Mouse (Mus musculus) layer of hippocampus, adult 2 months (tissue): Measurements from ENCODE around the gene Ercc6. TPM values are rescaled to one million over a fixed set of nuclear protein-coding genes. Genes with fewer than 3 reads are reported as not detected.
A peak's percentile ranks its signal among the peaks of the same experiment; 100 is the strongest.

Source experiments
- DNase-seq, 2 experiments: peaks; one replicate each; pipeline ENCODE4 v3.0.0; 2022; ENCODE audit warnings: low spot score in 2 of 2
- H3K27ac ChIP-seq: fragments of 200-600 bp; 2 replicates; pipeline ENCODE4 v1.8.1; 2022
- H3K4me3 ChIP-seq: fragments of 200-600 bp; 2 replicates; pipeline ENCODE4 v1.8.1; 2022; ENCODE audit warnings: mild to moderate bottlenecking
- CTCF ChIP-seq: fragments of 200-600 bp; conservative IDR thresholded peaks from 2 replicates; pipeline ENCODE4 v1.8.1; 2022; ENCODE audit warnings: antibody characterized with exemption, mild to moderate bottlenecking, moderate library complexity
- total RNA-seq, 2 experiments: library from RNA; stranded (reverse); gene quantifications; 2 replicates each; pipeline ENCODE4 v1.2.3; 2021

The Ercc6 gene
- total RNA-seq, 2 experiments from 2014 or later = 24.1 to 28.7 TPM

GRCm38 (mm10) chr14:32525996-32526705, 12.8 kb downstream of the Ercc6 start:
- Histone ChIP-seq H3K4me3 (0 out of 2 replicates have a peak overlapping the region, but pooled peaks have one; percentile 1), H3K27ac (peak overlapping the region; percentile 82)
- peak; percentile 62 for TF ChIP-seq CTCF
- no peak for DNase-seq

DNA sequence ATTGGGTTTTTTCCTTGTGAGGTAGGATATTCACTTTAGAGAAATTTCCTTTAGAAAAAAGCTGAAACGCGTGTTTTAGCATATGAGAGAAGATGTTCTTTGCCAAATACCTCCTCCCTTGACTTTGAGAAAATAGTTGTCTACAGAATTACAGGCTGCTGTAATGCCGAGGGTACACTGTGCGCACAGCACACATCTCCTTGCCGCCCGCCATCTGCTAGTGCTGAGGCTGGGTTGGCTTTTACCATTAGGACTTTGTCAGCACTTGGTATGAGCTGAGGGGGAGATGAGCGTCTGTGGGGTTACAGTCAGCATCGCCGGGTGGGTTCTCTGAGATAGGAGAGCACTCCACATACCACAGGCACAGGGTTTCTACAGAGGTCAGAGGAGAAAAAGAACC, 13.9 kb downstream of the Ercc6 start:
- H3K4me3 ChIP-seq = no peak overlapping the region; the same call in 1 of the 2 replicates
- DNase-seq = peak in 1 of 2 experiments; percentile 44
- TF ChIP-seq CTCF = no peak
- H3K27ac ChIP-seq = peak overlapping the region; percentile 82

- H3K27ac ChIP-seq = peak overlapping the region; percentile 8; the same call in 1 of the 2 replicates
- no peak for DNase-seq
- no peak overlapping the region for H3K4me3 ChIP-seq
- no peak for TF ChIP-seq CTCF
These were observed 15.7 kb downstream of the Ercc6 start for GRCm38 (mm10) chr14:32529036-32529435.

GRCm38 (mm10) chr14:32530896-32531295, 17.6 kb downstream of the Ercc6 start:
- peak; percentile 56 to 65 for DNase-seq

DNA sequence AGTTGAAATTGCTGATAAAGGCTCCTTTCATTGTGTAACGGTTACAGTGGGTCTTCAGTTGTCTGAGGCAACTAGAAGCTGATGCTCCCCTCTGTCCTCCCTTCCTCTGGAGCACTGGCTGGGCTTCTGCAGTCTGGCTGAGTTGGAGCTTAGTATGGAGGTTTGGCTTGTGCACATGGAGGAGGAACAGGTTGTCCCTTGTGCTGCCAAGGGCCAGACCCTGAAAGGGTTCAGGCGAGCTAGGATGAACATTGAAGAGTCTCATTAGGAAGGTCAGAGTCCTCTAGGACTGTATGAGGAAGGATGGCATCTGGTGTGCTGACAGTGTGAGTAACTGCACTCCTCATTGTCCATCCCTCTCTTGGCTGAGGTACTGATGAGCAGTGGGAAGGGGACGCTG, 18.1 kb downstream of the Ercc6 start:
- Histone ChIP-seq H3K27ac (no peak overlapping the region), H3K4me3 (no peak overlapping the region)
- no peak for TF ChIP-seq CTCF
- DNase-seq = no peak

More at GRCm38 (mm10) chr14:32530896-32531295, 17.6 kb downstream of the Ercc6 start:
- peak; percentile 89 for TF ChIP-seq CTCF
- Histone ChIP-seq H3K27ac (no peak overlapping the region), H3K4me3 (no peak overlapping the region)

DNA sequence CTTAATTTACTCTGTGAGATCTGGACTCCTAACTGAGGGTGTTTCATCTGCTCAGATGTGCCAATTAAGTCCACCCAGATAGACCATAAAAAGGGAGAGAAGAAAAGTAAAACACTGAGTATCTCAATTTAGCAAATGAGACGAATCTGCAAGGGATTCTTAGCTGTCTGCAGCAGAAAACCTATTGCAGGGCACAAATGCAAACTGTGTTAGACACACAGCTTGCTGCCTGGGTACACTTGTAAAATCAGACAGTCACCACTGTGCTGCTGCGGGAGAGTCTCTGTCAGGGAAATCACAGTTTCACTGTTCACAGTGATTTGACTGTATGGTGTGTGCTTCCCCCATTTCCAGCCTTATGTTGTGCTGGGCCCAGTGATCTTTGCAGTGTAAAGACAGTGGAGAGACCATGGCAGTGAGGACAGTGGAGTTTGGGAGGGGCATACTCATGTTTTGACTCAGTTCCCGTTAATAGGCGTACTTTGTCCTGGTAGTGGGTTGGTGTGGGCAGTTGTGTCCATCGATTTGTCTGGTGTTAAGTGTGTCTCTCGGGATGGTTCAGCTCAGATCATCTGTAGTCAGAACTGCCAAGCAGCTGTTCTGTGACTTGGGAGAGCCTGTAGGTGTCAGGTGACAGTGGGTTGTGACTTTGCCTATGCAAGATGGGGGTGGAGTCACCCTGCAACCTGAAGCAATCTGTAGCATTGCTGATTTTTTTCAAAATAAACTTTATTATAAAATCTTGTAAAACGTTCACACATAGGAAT, 19.2 kb downstream of the Ercc6 start:
- Histone ChIP-seq H3K27ac (no peak overlapping the region), H3K4me3 (no peak overlapping the region)
- TF ChIP-seq CTCF = no peak
- DNase-seq = no peak

- DNase-seq = no peak
- no peak overlapping the region for H3K27ac ChIP-seq
- no peak for TF ChIP-seq CTCF
- H3K4me3 ChIP-seq = no peak overlapping the region
These were observed 19.8 kb downstream of the Ercc6 start for GRCm38 (mm10) chr14:32533148-32533520.

DNA sequence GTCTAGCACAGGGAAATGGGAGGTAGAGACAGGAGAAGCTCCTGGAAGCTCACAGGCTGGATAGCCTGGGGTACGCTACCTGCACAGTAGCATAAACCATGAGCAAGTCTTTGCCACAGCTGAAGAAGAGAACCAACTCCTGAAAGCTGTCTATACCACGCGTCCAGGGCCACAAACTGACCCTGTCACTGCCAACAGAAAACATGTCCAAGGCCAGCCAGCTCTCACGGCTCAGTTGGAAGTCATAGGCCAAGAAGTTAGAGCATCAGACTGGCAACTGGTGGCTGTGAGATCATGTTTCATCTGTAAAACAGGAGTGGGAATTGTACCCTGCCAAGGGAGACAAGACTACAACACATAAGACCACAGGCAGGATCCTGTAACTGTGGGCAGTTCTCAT, 20.3 kb downstream of the Ercc6 start:
- TF ChIP-seq CTCF = no peak
- H3K27ac ChIP-seq = no peak overlapping the region
- no peak overlapping the region for H3K4me3 ChIP-seq
- no peak for DNase-seq

GRCm38 (mm10) chr14:32534137-32534536, 20.8 kb downstream of the Ercc6 start:
- peak; percentile 85 for TF ChIP-seq CTCF
- no peak for DNase-seq
- Histone ChIP-seq H3K27ac (no peak overlapping the region), H3K4me3 (no peak overlapping the region)

GRCm38 (mm10) chr14:32536763-32537162, 23.4 kb downstream of the Ercc6 start:
- peak; percentile 34 for TF ChIP-seq CTCF
- peak overlapping the region; percentile 51 for H3K27ac ChIP-seq
- H3K4me3 ChIP-seq = no peak overlapping the region
- DNase-seq = no peak

GRCm38 (mm10) chr14:32538115-32538514, 24.8 kb downstream of the Ercc6 start:
- Histone ChIP-seq H3K4me3 (no peak overlapping the region), H3K27ac (no peak overlapping the region)
- no peak for DNase-seq
- no peak for TF ChIP-seq CTCF

DNA sequence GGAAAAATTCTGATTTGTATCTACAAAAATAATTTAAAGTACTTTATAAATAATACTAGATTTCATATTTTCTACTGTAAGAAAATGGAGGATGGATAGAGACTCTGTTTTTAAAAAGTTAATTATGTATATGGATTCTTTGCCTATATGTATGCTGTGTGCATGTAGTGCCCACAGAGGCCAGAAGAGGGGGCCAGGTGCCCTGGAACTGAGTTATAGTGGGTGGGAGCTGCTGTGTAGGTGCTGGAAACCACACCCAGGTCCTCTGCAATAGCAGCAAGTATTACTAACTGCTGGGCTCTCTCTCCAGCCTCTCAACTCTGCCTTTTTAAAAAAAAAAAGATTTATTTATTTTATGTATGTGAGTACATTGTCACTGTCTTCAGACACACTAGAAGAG, 29.8 kb downstream of the Ercc6 start:
- H3K27ac ChIP-seq = no peak overlapping the region
- peak; percentile 47 for TF ChIP-seq CTCF
- H3K4me3 ChIP-seq = no peak overlapping the region
- DNase-seq = no peak

DNA sequence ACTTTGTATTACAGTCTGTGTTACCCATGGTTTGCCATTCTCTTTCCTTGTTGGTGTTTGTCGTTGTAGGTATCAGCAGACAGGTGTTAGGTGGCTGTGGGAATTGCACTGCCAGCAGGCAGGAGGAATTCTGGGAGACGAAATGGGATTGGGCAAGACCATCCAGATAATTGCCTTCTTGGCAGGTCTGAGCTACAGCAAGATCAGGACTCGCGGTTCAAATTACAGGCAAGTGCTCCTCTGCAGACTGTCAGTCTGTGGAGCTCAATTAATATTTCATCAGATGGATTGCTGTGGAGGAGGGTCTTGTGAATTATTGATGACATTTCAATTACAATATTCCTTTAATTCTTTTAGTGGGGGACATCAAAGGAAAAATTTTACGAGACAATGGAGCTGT, 33.4 kb downstream of the Ercc6 start:
- no peak for TF ChIP-seq CTCF
- DNase-seq = no peak
- Histone ChIP-seq H3K4me3 (no peak overlapping the region), H3K27ac (no peak overlapping the region)
